Mouse (Mus musculus) thymus, adult 18-20 months (tissue): ENCODE results near the gene Bcat1.
A peak's percentile ranks its signal among the peaks of the same experiment; 100 is the strongest.

Source experiments
- DNase-seq, 2 experiments: peaks; one replicate each; pipeline ENCODE4 v3.0.0; 2022; ENCODE audit warnings: mixed read lengths in 2 of 2

Bcat1 gene

GRCm38 (mm10) chr6:145052669-145053068 is 23.3 kb downstream of the Bcat1 start:
- DNase-seq, result no peak

GRCm38 (mm10) chr6:145050899-145051298 is 25.1 kb downstream of the Bcat1 start:
- no peak for DNase-seq

GRCm38 (mm10) chr6:145048131-145048997 is 27.6 kb downstream of the Bcat1 start:
- no peak for DNase-seq

- no peak for DNase-seq
These were observed 28.5 kb downstream of the Bcat1 start for GRCm38 (mm10) chr6:145047445-145047857.

- DNase-seq, result no peak
These were observed 29.6 kb downstream of the Bcat1 start for GRCm38 (mm10) chr6:145046266-145046890.

DNA sequence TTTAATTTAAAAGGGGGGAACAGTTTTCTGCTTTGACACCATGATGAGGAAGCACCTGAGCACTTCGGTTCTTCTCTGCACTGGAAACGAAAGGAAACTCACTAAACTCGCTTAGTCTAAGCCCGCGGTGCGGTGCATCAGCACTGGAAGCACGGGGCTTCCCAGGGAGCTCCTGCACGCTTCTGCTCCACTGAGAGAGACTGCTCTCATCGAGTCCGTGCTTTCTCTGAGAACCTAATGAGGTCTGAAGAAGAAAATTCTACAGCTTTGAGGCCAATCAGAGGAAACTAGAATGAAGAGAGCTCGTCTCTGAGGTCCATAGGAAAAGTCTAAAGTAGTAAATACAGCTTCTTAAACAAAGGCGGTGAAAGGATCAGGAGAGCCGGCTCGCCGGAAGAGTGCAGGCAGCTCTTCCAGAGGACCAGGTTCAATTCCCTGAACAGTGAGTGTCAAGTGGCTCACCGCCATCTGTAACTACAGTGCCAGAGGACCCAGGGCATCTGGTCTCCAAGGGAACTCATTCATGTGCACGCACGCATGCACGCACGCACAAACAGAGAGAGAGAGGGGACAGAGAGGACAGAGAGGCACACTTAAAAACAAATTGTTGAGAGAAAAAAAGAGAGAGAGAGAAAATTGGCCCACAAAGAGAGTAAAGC is 30.9 kb downstream of the Bcat1 start:
- DNase-seq, result no peak

DNA sequence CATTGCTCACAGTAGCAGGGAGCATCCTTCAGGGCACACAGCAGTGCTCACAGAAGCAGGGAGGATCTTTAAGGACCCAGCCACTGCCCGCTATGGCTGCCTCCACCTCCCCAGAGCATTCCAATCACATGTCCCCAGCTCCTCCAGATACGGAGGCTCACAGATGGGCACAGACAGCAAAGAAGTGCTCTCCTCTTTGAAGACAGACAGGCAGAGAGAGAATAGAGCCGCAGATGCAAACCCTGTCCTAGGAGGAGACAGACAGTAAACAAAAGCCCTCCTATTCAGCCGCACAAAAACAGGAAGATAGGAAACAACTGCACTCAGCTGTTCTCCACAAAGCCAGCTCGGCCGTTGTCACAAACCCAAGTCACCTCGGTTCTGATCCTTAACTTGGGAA is 35.3 kb downstream of the Bcat1 start:
- DNase-seq, result no peak

GRCm38 (mm10) chr6:145037626-145038025 is 38.4 kb downstream of the Bcat1 start:
- no peak for DNase-seq

DNA sequence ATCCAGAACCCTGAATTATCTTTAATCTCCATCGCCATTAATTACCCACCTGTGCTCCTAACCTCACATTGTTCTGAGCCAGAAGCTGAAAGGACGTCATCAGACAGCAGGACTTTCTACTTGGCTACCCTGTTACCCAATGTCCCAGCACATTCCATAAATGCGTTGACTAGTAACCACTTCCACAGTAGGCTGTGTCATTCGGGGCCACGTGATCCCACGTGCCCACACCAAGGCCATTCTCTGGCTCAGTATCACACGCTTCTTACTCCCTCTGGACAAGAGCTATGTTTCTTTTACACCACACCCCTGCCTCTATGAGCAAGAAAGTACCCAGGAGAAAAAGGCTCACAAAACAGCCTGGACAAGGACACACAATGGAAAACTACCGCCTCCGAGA is 40.6 kb downstream of the Bcat1 start:
- no peak for DNase-seq

DNA sequence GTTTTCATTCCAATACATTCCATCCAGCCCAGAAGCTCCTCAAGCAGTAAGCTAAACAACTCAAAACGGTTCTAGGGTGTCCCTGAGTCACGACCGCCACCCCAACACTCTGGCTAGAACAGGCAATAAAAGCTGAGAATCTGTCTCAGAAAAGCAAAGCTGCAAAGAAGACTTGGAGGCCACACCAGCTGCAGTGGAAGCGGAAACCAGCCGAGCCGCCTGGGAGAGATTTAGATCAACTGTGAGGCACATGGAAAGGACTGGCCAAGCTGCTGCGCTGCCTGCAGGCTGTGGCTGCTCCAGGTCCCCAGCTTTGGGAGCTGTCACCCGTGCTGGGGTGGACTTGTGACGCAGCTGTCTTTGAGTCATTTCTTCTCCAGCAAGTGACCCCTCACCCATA is 45.4 kb downstream of the Bcat1 start:
- DNase-seq, result no peak

DNA sequence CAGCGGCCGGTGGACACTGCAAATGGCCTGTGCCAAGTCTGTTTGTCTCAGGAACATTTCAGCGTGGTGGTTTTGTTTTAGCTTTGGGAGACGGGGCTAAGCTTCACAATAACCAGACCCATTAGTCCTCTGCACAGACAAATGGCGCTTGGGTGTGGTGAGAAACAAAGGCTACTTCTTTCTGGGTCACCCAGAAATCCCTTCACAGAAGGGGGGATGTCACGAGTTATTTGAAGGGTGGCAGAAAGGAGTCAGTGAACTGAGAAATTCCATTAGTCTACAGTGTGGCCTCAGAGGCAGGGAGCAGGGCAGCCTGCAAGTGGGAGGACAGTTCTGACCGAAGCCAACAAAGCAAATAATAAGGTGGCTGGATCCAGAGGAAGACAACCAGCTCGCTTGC is 52.0 kb downstream of the Bcat1 start:
- DNase-seq, result no peak

DNA sequence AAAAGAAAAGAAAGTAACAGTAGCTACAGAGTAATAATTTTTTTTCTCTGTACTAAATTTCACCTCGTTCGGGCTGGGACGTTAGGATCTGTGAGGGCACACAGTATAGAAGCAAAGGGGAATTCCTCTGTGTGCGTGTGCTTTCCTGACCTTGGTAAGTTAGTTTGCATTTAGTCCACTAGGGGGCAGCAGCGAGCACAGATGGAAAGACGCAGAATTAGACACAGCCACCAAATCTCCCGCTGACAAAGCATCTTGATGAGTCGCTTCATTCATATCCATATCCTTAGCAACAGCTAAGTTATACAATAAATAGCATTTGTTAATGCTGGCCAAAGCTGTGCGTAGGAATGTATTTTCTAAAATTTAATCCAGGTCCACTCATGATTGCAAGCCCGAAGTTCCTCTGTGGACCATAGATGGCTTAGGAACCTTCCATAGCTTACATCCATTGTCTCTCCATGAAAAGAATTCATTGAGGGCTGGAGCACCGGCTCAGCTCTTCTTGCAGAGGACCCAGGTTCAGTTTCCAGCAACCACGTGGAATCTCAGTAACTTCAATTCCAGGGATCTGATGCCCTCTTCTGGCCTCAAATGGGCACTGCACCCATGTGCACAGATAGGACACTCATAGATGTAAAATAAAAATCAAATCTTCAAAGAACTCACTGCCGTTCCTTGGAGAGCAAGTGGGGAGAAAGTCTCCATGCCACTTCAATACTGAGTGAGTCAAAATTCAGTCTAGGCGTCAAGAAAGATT is 52.8 kb downstream of the Bcat1 start:
- DNase-seq, result no peak

DNA sequence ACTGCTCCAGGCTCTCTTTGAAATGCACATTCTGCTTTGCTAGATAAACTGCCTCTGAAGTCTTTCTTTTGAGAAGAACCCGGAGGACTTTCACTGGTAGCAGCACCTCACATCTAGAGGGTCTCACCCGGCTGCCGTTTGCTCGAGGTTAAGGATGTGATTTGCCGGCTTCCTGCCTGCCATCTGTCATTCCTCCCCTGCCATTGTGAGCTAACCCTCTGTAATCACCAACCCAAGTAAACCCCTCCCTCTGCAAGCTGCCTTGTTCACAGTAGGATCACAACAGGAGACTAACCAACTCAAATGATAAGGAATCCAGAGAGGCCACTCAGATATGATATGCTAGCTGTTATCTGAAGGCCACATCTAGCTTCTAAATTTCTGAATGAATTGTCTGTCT is 53.6 kb downstream of the Bcat1 start:
- no peak for DNase-seq

DNA sequence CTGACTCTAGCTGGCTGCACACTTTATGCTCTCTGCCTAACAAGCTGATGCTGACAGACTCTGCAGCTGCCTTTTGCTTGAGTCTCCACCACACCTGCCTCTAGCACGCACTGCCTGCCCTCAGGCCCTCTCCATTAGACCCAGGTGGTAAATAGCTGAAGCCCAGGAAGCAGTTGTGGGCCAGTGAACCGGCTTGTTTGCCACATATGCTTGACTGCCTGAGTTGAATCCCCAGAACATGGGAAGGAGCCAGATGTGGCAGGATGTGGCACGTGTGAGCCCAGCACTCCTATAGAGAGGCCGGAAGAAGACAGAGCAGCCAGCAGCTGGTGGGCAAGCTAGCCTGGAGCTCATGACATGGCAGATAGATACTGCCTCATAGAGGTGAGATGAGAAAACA is 55.4 kb downstream of the Bcat1 start:
- peak; percentile 44 to 61 for DNase-seq

DNA sequence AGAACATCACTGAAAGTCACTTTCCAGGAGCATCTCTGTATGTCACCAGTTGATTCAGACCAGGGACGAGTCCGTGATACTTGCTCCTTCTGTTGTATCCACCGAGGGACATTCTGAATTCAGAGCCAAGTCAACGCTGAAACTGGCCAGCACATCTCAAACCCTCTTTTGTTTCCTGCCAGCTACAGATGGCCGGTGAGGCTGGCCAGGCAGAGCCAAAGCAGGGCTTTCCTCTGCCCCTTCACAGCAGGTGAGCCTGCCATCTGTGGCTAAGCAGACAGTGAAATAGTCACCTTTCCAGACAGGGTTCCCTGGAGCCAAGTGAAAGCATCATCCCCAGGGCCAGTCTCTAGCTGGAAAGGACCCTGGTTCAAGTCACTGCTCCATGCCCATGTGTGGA is 57.7 kb downstream of the Bcat1 start:
- DNase-seq, result no peak

DNA sequence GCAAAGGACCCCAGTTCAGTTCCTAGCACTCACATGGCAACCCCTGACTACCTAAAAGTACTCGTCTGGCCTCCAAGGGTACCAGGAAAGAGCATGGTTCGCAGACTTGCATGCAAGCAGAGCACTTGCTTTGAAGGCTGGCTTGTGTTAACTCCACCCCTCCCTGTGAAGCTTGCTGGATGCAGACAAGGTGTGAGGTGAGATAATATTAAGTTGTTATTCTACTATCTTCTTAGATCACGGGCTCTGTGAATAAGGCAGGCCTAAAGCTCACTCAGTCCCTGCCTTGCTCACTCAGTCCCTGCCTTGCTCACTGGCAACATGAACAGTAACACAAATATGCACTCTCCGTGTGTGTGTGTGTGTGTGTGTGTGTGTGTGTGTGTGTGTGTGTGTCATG is 58.5 kb downstream of the Bcat1 start:
- DNase-seq, result no peak

DNA sequence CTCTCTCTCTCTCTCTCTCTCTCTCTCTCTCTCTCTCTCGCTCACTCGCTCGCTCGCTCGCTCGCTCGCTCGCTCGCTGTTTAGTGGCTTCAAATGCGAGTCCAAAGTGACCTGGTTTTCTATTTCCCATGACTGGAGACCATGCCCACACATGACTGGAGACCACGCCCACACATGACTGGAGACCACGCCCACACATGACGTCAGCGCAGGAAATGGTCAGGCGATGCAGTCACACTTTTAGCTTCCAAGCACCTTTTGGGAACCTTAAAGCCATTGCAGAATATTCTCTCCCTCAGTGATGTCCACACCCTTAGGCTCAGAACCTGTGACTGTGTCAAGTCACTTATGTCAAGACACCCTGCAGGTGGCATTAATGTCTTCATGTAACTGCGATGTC is 59.3 kb downstream of the Bcat1 start:
- no peak for DNase-seq

DNA sequence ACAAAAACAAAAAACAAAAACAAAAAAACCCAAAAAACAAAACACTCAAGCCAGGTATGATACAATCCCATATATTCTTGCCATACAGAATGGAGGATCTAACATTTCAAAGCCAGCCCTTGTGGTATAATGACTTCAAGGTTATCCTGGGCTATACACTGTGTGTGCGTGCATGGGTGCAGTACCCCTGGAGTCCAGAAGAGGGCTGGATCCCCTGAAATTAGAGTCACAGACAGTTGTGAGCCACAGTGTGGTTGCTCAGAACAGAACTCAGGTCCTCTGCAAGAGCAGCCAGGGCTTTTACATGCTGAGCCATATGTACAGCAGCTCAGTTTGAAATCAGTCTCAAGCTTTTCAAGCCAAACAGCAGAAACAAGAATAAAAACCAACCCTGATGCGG is 61.0 kb downstream of the Bcat1 start:
- DNase-seq, result no peak

DNA sequence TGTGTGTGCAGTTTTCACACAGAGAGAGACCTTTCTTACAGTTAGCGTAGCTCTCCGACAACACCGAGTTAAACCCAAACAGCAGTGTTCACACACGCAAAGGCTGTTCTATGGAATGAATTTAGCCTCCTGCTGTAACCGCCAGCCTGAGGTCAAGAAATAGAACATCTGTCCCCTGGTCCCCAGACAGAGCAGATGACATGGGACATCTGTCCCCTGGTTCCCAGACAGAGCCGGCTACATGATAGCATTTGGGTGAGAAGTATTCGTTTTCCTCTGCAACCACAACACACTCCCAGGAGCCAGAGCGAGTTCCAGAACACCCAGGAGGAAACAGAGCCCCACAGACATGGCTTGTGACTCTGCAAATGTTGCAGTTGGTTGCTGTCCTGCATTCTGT is 63.3 kb downstream of the Bcat1 start:
- DNase-seq, result no peak

- DNase-seq, result no peak
These were observed 64.8 kb downstream of the Bcat1 start for GRCm38 (mm10) chr6:145011141-145011540.

DNA sequence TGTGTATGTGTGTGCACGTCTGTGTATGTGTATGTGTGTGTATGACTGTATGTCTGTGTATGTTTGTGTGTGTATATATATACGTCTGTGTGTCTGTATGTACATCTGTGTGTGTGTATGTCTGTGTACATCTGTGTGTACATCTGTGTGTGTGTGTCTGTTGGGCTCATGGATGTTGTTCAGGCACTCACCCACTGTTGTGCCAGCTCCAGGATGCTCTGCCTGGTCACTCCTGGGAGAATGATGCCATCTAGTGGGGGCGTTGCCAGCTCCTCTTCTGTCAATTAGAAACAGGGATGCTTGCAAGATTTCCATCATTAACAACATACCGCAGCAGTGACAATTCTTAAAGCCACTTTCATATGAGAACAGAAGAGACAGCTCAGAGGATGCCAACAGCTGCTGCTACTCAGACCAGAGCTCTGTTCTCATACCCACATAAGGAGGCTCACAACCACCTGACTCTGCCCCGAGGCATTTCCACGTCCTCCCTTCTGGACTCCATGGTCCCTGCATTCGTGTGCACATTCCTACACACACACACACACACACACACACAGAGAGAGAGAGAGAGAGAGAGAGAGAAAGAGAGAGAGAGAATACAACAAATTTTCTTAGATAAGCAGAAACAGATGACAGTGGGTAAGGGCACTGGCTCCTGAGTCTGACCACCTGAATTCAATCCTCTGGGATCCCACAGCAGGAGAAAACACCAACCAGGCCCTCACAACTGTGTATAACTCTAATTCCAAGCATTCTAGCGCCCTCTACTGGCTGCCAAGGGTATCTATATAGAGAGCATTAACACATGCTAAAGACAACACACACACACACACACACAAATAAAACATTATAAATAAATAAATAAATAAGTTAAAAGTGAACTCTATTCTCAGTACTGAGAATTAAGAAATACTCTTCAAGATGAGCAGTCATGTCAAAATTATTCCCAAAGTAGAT is 65.8 kb downstream of the Bcat1 start:
- no peak for DNase-seq

- no peak for DNase-seq
These were observed 72.5 kb downstream of the Bcat1 start for GRCm38 (mm10) chr6:145003459-145003858.
